Mouse (Mus musculus) thymus, adult 18-20 months (tissue): ENCODE results near the gene Prrt2.

Experiments used
- DNase-seq, 2 experiments: peaks; one replicate each; pipeline ENCODE4 v3.0.0; 2022; ENCODE audit warnings: mixed read lengths in 2 of 2

The Prrt2 gene

DNA sequence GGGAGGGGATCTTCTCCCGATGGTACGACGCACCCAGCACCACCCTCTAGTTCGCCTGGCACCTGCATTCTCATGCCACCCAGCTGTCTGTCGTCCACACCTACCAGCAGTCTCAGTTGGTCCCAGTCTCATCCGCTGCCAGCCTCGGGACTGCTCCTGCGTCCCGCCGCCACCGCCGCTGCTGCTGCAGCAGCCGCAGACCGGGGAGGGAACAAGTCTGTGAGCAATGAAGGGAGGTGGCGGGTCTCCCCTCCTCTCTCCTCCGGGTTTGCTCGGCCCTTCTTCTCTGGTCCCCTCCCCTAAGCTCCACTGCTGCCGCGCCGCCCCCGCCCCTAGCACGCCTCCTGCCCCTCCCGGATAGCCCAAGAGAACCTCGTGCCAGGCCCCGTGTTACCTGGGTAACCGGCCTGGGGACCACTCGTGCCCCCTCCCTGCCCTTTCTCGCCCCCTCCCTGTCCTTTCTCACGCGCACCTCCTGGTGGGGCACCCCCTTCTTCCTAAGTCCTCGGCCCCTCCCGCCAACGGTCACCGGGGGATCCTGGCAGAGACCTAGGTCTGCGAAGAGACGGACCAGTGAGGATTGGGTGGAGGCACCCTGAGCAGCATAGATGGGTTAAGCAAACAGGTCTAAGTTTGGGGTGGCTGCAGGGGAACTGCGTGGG lies at the start of gene Prrt2, which contains the start of gene Gm42742:
TSS of gene Prrt2 (minus strand) at position 311 of the 662 bp plus-strand sequence.
TSS of gene Gm42742 (minus strand) at position 197 of the 662 bp plus-strand sequence.
- peak; percentile 67 to 71 for DNase-seq

DNA sequence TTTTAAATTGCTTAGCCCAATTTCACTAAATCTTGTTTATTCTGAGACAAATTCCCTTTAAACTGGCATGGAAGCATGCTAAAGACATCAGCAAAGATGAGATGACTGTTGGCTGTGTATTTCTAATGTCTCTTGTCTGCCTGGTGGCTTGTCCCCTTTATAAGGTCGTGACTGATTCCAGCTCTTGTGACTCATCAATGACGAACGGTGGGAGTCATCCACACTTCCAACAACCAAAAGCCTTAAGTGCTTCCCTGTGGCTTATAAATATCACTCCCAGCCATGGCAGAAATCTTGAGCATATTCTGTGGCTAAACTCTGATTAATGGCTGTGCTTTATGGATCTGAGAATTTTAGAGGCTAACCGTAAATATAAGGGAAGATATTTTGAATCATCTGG lies 45.3 kb upstream of the Prrt2 start:
- DNase-seq = no peak

DNA sequence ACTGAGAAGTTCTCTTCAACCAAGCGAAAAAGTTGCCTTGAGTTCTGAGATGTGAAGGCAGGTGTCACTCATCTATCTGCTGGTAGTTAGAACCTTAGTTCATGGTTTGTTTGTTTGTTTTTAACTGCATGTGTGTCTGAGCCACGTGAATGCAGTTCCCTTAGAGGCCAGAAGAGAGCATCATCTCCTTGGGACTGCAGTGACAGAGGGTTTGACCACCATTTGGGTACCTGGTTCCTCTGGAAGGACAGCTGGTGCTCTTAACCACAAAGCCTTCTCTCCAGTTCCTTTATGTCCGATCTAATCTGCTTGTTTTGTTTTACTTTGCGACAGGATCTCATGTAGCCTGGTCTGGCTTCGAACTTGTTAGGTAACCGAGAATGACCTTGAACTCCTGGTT lies 44.5 kb upstream of the Prrt2 start:
- DNase-seq = no peak

DNA sequence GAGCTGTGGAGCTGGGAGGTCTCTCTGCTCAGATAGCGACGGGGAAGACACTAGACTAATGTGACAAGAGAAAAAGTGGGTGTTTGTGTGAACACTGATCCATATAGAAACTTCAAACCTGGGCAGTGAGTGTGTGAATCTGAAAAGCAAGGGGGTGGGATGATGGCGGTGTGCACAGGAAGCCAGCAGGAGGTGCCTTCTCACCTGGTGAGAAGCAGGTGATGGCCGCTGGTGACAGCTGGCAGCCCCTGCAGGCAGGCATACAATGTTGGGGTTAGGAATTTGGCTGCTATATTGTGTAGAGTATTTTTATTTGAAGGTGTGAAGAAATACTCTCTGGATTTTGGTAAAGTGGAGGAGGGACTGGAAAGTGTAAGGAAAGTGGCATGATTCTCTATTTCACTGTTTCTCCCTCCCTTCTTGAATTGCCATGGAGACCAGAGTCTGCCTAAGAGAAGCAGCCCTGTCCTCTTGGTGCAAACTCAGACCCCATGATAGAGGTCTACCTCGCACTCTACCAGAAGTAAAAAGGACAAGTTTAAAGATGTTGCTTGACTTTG lies 34.1 kb upstream of the Prrt2 start:
- no peak for DNase-seq

DNA sequence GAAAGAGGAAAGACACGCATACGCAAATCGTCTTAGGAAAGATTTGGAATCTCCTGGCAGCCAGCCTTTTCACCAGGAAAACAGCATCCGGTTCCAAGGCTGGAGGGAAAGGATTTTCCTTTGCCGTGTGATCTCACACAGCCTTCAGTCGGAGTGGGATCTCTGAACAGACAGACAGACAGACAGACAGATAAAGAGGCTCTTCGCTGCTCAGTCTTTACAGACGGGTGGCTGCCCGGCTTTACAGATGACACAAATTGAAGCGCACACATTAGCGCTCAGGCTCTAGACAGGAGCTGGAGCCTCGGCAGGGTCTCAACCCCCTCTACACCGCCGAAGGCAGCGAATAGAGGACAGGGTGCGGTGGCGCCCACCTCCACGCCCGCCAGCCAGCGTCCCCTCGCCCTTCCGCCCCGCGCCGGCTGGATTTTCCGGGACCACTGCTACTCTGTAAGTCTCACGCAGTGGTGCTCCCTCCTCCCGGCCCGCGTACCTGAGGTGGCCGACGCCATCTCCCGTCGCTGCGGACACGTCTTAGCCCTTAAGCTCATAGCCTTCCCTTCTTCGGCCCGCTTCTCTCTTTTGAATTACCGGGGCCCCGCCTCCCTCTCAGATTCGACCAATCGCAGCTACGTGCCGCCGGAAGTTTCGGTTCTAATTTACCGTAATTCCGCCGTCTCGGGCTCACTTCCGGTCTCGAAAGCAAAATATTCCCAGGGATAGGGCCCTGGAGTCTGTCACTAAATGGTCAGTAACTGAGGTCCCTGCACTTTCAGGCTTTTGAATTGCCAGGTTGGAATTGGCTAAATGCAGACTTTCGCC lies 21.1 kb upstream of the Prrt2 start, which contains the start of gene Kif22:
TSS of gene Kif22 (minus strand) at position 621 of the 822 bp plus-strand sequence.
- DNase-seq = peak; percentile 72 to 82

DNA sequence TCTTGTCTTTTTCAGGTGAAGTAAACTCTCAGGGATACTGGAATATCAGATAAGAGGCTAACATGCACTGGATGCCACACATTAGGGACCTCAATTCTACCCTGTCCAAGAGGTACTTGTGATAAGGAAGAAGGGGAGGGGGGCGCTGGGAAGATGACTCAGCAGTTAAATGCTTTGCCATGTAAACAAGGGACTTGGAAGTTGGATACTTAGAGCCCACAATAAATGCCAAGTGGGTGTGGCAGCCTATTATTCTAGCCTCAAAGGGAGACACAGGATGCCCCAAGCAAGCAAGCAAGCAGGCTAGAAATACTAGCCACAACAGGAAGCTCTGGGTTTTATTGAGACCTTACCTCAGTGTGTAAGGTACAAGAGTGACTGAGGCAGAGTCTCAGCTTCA lies 10.2 kb upstream of the Prrt2 start:
- no peak for DNase-seq

DNA sequence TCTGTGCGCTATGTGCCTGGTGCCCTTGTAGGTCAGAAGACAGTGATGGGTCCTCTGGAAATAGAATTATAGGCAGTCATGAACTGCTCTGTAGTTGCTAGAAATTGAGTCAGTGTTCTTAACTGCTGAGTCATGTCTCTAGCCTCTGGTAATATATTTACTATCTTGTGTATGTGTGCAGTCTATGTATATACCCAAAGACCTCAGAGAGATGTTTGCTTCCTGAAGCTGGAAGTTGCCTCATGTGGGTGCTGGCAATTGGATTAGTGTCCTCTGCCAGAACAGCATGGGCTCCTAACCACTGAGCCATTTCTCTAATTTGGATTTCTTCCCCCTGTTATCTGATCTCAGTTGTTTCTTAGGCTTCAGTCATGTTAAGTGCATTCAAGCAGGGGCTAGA lies 9.2 kb upstream of the Prrt2 start:
- no peak for DNase-seq

DNA sequence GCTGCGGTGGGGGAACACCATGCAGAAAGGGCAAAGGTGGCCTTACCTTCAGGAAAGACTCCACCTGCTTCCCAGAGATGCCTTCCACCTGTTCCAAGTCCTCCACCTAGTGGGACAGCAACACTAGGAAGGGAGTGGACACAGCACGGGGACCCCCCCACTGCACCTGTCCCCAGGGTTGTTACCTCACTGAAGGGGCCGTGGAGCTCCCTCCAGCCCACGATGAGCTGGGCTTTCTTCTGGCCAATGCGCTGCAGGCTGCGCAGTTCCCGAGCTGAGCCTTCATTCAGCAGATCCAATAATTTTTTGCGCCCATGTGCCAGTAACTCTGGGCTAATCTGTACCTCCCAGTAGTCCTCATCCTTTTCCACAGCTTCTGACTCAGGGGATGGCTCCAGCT lies 6.9 kb upstream of the Prrt2 start:
- no peak for DNase-seq

DNA sequence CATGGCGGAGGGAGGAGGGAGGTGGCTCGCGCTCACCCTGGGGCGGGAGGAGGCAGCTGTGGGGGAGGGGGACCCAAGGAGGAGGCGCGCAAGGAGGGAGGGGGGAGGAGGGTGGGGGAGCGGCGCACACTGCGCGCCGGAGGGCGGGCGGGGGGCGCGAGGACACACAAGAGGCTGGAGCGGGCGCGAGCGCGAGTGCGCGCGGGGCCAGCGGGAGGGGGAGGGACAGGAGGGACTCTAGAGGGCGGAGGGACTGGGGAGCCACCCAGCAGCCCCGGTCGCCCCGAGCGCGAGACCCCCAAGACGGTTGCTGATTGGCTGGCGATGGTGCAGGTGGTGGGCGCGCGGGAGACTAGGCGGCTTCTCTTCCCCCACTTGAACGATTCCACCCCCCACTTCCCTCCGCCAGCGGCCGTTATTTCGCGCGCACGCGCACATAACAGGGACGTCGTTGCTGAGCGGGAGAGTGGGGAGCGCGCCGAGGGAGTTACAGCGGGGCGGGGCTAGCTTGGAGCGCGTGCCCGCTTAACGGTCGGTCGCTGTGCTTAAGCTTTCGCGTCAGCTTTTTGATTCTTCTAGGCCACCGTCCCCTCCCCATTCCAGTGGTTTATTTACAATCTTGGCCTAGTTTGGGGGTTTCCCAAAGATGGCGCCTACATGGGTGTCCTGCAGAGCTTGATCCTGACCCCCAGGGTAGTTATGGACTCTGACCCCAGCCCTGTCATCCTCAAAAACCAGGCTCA lies 6.1 kb upstream of the Prrt2 start, which contains the start of gene Maz:
TSS of gene Maz (minus strand) at position 54 of the 743 bp plus-strand sequence.
- peak; percentile 100 for DNase-seq

DNA sequence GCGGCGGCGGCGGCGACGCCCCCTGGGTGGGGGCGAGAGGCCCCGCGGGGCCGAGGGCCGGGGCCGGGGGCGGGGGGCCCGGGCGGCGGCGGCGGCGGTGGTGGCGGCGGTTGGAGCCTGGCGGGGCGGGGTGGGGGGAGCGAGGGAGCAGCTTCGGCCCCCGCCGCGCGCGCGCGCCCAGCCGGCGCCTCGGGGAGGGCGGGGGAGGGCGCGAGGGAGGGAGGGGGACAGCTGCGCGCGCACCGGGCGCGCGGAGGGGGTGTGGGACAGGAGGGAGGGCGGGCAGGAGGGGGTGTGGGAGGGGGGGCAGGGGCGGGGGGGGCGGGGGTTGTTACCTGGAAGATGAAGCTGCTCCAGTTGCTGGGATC lies 5.6 kb upstream of the Prrt2 start:
- peak in 1 of 2 experiments; percentile 66 for DNase-seq

DNA sequence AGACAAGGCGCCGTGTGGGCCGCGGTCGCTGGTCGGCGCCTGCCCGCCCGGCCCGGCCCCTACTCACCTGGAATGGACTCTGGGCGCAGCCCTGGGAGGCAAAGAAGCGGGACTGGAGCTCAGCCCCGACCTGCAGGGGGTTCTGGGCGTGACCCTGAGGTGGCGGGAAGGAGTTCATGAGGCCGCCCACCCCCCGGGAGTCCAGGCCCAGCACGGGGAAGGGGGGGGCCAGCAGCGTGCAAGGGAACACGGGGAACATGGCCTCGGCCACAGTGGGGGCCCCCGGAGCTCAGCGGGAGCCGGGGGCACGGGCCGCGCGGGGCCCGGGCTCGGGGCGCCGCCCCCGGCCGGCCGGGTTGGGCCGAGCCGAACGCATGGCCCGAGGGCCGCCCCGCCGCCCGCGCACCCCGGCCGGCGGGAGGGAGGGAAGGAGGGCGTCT lies 5.2 kb upstream of the Prrt2 start:
- peak; percentile 68 to 77 for DNase-seq

DNA sequence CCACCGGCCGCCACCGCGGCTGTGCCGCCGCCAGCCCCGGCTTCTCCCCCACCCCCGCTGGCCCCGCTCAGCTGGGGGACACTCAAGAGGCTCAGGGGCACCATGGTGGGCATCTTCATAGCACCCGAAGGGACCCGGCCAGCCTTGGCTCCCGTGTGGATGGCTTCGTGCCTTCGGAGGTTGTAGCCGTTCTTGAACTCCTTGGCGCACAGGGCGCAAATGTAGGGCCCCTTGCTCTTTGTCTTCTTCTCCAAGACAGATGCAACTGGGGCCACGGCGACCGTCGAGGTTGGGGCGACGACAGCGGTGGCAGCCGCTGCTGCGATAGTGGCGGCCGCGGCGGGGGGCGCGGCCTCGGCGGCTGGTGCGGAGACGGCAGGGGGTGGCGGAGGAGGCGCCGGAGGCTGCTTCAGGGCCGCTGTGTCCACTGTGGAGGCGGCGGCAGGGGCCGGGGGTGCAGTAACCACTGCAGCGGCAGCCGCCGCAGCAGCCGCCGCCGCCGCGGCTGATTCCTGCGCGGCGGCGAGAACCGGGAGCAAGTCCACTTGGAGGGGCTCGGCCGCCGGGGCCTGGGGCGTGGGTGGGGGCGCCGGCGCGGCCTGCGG lies 4.6 kb upstream of the Prrt2 start:
- no peak for DNase-seq

DNA sequence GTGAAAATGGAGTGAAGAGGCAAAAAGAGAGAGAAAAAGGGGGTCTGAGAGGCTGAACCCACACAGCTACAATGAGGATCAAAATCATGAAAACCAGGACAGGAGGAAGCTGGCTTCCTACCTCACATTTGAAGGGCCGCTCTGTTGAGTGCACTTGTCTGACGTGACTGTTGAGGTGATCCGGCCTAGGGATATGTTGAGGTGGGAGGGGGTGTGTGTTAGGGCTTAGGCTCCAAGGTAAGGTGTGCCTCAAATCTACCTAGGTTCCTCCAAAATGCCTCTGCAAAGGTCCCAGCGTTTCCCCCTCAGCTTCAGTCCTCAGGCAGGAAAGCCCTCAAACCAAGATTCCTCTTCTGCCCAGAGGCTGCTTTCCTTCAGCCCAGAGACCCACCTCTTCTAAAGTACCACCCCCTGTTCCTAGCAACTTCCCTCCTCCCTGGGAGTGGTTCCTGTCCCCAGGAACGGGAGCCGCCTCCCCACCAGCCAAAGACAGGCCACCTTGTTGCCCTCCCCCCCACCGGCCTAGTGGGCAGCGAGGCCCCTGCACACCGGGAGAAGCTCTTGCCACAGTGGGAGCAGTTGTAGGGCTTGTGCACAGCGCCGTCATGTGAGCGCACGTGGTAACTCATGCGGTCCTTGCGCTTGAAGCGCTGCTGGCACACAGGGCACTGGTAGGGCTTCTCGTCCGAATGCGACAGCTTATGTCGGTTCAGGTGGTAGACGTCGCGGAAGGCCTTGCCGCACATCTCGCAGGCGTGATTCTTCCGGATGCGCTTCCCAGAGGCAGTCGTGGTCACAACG lies 3.9 kb upstream of the Prrt2 start:
- peak; percentile 81 to 87 for DNase-seq

DNA sequence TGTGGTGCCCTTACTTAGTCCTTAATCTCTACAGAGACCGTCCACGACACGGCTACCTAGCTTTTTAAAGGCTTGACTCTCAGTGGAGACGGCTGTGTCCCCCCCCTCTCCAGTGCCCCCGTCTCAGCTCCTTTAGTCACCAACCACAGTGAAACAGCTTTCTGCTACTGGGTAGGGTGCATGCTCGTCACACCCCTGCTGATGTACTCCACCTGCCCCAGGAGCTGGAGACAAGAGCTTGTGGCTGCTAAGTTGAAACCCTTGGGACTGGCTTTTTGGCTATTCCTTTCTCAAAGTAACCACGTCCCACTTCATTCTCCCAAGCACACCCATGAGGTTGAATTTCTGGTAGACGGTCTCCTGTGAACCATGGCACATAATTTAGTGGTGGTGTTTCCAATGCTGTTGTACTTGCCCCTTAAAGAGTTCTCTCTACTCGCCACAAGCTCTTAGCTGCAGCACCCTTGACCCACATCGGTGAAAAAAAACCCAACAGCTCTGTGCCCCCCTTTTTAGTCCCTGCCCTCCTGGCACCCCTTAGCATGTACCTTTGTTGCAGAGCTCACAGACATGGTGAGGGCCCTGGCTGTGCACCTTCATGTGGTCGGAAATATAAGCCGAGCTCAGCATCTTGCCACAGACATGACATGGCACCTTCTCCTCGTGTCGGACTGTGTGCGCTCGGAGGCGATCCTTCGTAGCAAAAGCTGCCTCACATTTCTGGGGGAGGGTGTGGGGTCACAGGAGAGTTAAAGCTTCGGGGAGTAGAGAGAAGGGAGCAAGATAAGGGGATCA lies 3.1 kb upstream of the Prrt2 start:
- peak in 1 of 2 experiments; percentile 79 for DNase-seq

DNA sequence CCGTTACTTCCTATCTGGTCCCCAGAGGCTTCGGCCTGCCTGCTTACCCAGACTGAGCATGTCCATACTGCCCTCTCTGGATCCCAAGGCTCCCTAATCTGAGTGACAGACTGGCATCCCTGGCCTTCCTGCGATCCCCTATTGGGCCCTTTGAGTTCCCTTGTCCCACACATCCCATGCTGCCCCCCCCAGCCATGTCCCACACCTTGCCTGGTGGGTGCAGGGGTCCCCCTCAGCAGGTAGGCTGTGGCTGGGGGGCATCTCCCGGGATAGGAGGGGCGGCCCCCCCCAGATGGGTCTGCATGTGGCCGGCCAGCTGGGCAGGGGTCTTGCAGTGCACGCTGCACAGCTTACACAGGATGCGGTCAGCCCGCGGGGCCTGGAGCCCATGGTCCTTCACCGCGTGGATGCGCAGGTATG lies 2.3 kb upstream of the Prrt2 start:
- DNase-seq = peak in 1 of 2 experiments; percentile 52

DNA sequence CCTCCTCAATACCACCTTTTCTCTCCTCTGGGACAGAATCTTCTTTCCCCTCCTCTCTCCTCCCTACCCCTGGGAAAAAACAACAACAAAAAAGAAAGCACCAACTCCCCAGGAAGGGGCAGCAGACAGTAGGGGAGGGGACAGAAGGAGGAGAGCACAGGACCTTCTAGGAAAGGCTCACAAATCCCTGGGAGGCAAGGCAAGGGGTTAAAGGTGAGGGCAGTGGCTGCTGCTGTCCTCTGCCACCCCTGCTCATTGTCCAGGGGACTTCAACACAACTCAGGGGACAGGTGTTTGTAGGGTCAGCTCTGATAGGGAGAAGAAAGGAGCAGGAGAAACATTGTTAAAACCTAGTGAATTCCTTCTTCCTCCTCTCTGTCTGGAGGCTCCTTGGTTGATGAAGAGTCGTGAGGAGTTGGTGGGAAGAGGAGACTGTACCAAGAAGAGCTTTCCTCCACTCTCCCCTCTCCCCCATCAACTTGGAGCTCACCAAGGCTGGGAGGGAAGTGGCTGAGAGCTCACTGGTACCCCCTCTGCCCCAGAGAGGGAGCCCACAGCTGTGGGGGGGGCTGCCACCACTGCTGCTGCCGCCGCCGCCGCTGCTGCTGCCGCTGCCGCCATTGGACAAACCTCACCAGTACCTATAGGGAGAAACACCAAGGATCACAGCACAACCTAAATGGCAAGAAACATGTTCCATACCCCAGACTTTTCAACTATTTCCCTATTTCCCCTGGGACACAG lies 1.7 kb upstream of the Prrt2 start:
- DNase-seq = no peak

DNA sequence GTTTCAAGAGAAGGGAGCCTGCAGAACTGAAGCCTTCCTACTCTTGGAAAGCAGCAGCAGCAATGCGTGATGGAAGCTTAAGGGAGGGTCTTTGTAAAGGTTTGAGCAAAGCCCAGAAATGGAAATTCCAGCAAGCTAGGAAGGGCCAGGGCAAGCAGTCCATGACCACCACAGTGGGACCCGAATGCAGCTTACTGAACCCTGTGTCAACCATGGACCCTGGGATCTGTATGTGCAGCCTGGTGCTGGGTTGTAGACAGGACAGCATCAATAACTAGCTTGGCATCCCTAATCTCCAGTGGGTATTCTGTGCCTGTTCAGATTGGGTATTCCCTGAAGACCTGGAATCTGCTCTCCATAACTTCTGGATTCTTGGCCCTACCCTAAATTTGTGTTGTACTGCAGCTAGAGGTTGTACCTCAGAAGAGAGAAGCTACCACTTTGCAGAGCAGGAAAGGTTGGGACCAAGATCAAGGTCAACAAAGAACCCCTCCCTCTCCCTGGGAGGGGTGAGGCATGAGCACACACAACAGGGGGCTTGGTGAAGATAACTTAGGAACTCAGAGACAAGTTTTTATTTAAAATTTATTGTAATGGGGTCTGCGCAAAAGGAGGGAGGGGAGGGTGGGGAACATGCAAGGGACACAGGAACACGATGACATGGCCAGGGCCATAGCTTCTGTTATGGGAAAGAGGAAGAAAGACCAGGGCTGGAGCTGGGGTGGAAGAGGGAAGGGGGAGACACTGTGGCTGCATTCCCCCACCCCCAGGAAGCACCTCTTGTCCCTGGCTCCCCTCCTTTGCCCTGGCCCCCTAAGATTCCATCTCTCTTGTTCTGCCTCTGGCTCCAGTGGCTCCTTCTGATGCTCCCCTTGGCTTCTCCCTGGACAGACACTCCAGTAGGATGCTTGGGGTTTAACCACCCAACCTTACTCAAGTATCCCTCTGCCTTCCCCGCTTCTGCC lies 834 bp upstream of the Prrt2 start:
- DNase-seq = no peak

DNA sequence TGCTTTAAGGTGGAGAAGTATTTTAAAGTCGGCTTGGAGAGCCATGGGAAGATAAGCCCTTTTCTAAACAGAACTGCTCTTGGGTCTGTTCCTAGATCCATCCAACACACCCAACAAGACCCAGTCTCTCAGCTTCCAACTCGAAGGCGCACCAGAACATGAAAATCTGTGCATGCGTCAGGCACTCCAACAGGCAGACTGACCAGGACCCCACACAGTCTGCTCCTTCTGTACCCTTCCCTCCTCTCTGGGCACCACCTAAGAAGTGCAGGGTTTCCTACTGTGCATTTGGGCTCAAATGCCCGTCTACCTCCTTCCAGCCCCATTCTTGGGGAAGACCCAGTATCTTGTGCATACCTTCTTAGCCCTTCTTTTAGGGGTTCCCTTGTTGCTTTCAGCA lies 520 bp downstream of the Prrt2 start:
- DNase-seq = no peak

DNA sequence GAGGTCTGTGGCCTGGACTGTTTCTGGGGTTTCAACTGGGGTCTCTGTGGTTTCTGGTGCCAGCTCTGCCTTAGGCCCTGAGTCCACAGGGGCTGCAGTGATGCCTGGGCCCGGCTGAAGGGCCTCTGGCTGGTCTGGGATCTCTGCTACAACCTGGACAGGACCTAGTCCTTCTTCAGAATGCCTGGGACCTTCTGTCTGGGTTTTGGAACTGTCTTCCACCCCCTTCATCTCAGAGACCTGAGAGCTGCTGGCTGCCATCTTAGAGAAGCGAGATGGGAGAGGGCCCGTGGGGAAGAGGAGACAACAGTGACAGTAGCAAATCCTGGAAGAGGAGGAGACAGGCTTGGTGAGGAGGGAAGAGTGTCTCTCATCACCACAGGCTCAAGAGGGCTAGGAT lies 980 bp downstream of the Prrt2 start:
- no peak for DNase-seq
